Mouse (Mus musculus): ENCODE results near the gene Dhx16.
A peak's percentile ranks its signal among the peaks of the same experiment; 100 is the strongest.
"Not testable (repeated sequence)": the region's sequence is repeated elsewhere in the genome, so short reads cannot be mapped to it uniquely, and the experiment has no call there.

The Dhx16 gene

DNA sequence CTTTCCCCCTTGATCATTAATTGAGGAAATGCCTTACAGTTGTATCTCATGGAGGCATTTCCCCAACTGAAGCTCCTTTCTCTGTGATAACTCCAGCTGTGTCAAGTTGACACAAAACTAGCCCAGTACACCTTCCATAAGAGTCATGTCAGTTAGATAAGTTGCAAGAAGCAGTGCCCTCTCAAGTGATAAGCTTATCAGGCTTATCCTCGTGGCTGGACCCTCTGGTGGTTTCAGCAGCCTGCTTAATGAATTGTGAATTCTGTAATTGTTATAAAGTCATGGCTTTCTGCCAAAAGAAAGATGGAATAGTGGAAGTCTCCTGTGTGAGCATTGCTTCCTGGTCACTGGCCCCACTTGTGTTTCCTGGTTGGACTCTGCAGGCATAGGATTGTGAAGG lies 47.9 kb downstream of the Dhx16 start:
- no peak for DNase-seq

- no peak for DNase-seq
Observed at GRCm38 (mm10) chr17:35929534-35929933, 49.9 kb downstream of the Dhx16 start.

DNA sequence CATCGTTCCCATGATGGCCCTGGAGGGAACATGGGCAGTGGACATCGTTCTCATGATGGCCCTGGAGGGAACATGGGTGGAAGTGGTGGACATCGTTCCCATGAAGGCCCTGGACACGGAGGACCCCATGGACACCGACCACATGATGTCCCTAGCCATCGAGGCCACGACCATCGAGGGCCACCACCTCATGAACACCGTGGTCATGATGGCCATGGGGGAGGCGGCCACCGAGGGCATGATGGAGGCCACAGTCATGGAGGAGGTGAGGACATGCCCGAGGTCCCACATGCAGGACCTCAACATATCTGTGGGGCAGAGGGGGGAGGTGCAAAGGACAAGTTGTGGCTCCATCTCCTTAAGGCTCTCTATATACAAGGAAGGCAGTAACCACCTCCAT lies 51.0 kb downstream of the Dhx16 start:
- no peak for DNase-seq

GRCm38 (mm10) chr17:35932608-35933007 lies 53.0 kb downstream of the Dhx16 start:
- no peak for DNase-seq

DNA sequence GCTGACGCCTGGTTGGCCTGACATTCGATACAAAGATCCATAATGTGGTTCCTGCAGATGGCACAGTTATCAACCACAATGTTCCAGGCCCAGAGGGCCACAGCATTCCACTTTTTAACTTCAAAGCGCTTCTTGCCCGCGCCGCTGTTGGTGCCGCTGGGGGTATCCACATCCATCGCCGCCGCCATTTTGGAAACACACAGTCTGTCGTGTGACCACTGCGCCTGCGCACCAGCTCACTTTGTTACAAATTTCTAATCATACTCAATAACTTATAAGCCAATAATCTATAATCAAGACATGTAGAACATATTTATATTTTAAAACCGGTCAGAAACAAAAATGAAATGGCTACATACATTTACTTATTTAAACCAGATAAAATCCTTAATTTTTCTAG lies 56.1 kb downstream of the Dhx16 start:
- not testable (repeated sequence) for DNase-seq

DNA sequence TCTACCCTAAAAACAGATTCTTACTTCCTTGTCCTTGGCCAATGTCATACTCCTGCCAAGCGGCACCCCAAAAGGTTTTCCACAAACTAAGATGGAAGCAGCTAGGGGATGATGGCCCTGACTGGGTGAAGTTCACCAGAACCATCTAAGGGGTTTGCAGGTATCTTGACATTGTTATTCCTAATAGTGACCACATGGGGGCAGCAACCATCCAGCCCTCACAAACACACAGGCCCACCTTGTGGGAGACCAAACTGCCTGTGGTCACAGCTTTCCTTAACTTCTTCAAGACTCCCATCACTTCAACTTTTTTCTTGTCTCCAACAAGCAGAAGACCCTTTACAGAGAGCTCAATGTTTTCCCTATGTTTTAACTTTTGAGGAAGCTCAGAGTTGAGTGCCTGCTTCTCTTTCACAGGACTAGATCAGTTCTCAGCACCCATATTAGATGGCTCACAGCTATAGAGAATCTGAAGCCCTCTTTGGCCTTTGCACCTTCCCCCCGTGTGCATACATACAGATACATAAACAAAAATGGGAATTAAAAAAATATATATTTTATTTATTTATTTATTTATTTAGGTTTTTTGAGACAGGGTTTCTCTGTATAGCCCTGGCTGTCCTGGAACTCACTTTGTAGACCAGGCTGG lies 58.2 kb downstream of the Dhx16 start:
- DNase-seq: peak; percentile 67

DNA sequence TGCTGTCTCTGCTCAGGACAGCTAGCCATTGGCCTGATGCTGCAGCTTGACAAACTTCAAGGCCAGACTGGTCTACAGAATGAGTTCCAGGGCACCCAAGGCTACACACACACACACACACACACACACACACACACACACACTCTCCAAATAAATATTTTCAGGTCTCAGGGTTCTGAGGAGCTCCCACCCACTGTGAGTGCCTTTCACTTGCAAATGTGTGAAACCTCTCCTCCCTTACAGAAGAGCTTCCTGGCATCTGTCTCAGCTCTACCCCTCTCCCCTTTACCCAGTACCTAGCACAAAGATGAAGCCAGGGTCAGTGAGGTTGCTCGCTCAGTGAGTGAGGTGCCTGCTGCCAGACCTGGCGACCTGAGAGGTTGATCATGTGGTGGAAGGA lies 59.5 kb downstream of the Dhx16 start:
- no peak for DNase-seq

DNA sequence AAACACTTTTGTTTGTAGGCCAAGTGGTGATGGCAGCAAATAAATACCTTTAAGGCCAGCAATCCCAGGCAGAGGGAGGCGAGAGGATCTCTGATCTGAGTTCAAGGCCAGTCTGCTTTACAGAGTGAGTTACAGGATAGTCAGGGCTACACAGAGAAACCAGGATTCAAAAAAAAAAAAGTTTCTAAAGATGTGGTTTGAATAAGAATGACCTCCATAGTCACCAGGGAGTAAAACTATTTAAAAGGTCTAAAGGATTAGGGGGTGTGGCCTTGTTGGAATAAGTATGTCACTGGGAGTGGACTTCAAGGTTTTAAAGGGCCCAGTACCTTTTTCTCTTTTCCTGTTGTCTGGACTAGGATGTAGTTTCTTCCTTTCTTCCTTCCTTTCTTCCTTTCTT lies 60.3 kb downstream of the Dhx16 start:
- DNase-seq: no peak

Data from thymus, postnatal 14 days (tissue).